ENCODE assay signal across 15 mouse cellular contexts in genomic region chr12:31709665-31710064, GRCm38 (mm10). TPM values are rescaled to one million over a fixed set of nuclear protein-coding genes. Genes with fewer than 3 reads are reported as not detected.
DNase-seq lines count a peak whose midpoint lies in the region; ATAC-seq and TF ChIP-seq lines count a peak whose summit lies in the region.
"Had no signal": no experiment of that assay in that cellular context is flagged by ENCODE, and none has a peak within 500 bp of the region (broad histone marks: within the 10 kb centered on the region; RNA-seq: fewer than 3 reads in every experiment).

No protein-coding gene starts in this region.

- H3K27me3 ChIP-seq in heart, embryonic 12.5 days (replicated peaks) = no peaks in the 10 kb centered on the region
- H3K27me3 ChIP-seq in hindbrain, embryonic 14.5 days (ENCODE audit: control insufficient read depth, insufficient read depth, low read length) = no peaks in the 10 kb centered on the region
- no peaks in the 10 kb centered on the region for H3K27me3 ChIP-seq in midbrain, embryonic 15.5 days (replicated peaks)
- H3K27me3 ChIP-seq in embryonic facial prominence, embryonic 10.5 days (replicated peaks; ENCODE audit: low read depth, poor library complexity, severe bottlenecking) = no peaks in the 10 kb centered on the region
- H3K27me3 ChIP-seq: embryonic facial prominence, embryonic 15.5 days; forebrain, embryonic 12.5 days had no signal

- no peaks in the 10 kb centered on the region for H3K9me3 ChIP-seq in heart, embryonic 12.5 days (replicated peaks)
- H3K9me3 ChIP-seq in hindbrain, embryonic 14.5 days (ENCODE audit: control insufficient read depth, low read length) = no peaks in the 10 kb centered on the region
- H3K9me3 ChIP-seq in midbrain, embryonic 15.5 days = no peaks in the 10 kb centered on the region
- H3K9me3 ChIP-seq in embryonic facial prominence, embryonic 10.5 days = no peaks in the 10 kb centered on the region
- H3K9me3 ChIP-seq: embryonic facial prominence, embryonic 15.5 days; forebrain, embryonic 12.5 days had no signal

- no peak overlapping the region for H3K9ac ChIP-seq in heart, embryonic 12.5 days
- H3K9ac ChIP-seq in hindbrain, embryonic 14.5 days = no peak overlapping the region
- H3K9ac ChIP-seq in midbrain, embryonic 15.5 days = no peak overlapping the region
- H3K9ac ChIP-seq: embryonic facial prominence, embryonic 15.5 days; forebrain, embryonic 12.5 days had no signal

- WGBS in heart, embryonic 12.5 days = 69% methylated on average over 6 of the region's 6 CpGs
- WGBS in hindbrain, embryonic 14.5 days = 64% methylated on average over 6 of the region's 6 CpGs
- 62% methylated on average over 6 of the region's 6 CpGs for WGBS in midbrain, embryonic 15.5 days
- 90% methylated on average over 6 of the region's 6 CpGs for WGBS in embryonic facial prominence, embryonic 10.5 days

- no peak for DNase-seq in heart, adult 8-10 months (ENCODE audit: low spot score)
- DNase-seq in layer of hippocampus, adult 2 months (ENCODE audit: low spot score in 2 of 2) = no peak
- DNase-seq in layer of hippocampus, postnatal 10 days (ENCODE audit: low spot score in 2 of 2) = no peak
- no peak for DNase-seq in hindbrain, embryonic 14.5 days (ENCODE audit: low spot score)
- DNase-seq in embryonic facial prominence, embryonic 10.5 days (ENCODE audit: low spot score) = no peak
- DNase-seq: cerebellum, adult 11-12 months; kidney, adult 2 months; kidney, postnatal 4 days; retina, postnatal 1 day; thymus, adult 2 months had no signal

- H3K4me3 ChIP-seq in heart, embryonic 12.5 days = 0 out of 2 replicates have a peak overlapping the region, but pooled peaks have one; percentile 2
- H3K4me3 ChIP-seq in layer of hippocampus, adult 2 months = peak overlapping the region; percentile 57
- H3K4me3 ChIP-seq in hindbrain, embryonic 14.5 days (replicated peaks; ENCODE audit: low read length) = peak overlapping the region; percentile 27
- H3K4me3 ChIP-seq in midbrain, embryonic 15.5 days = peak overlapping the region; percentile 13
- H3K4me3 ChIP-seq in embryonic facial prominence, embryonic 10.5 days = no peak overlapping the region
- H3K4me3 ChIP-seq: embryonic facial prominence, embryonic 15.5 days; forebrain, embryonic 12.5 days had no signal

- peaks cover 3% of the 10 kb centered on the region; the same call in 1 of the 2 replicates for H3K4me1 ChIP-seq in heart, embryonic 12.5 days (replicated peaks)
- H3K4me1 ChIP-seq in hindbrain, embryonic 14.5 days (replicated peaks; ENCODE audit: control insufficient read depth, insufficient read depth, low read length) = peaks cover 21% of the 10 kb centered on the region; the same call in 1 of the 2 replicates
- H3K4me1 ChIP-seq in midbrain, embryonic 15.5 days = peaks cover 20% of the 10 kb centered on the region
- peaks cover 6% of the 10 kb centered on the region for H3K4me1 ChIP-seq in embryonic facial prominence, embryonic 10.5 days

- H3K4me2 ChIP-seq in heart, embryonic 12.5 days = peak overlapping the region; percentile 37
- H3K4me2 ChIP-seq in hindbrain, embryonic 14.5 days (replicated peaks) = peak overlapping the region; percentile 65
- H3K4me2 ChIP-seq in midbrain, embryonic 15.5 days = peak overlapping the region; percentile 48
- H3K4me2 ChIP-seq: embryonic facial prominence, embryonic 15.5 days had no signal

- peaks cover 10% of the 10 kb centered on the region; the same call in 1 of the 2 replicates for H3K36me3 ChIP-seq in heart, embryonic 12.5 days
- H3K36me3 ChIP-seq in hindbrain, embryonic 14.5 days (replicated peaks; ENCODE audit: control insufficient read depth, insufficient read depth) = peaks cover 10% of the 10 kb centered on the region; the same call in 1 of the 2 replicates
- H3K36me3 ChIP-seq in midbrain, embryonic 15.5 days (replicated peaks) = no peaks in the 10 kb centered on the region
- H3K36me3 ChIP-seq in embryonic facial prominence, embryonic 10.5 days (replicated peaks) = no peaks in the 10 kb centered on the region
- H3K36me3 ChIP-seq: embryonic facial prominence, embryonic 15.5 days; forebrain, embryonic 12.5 days had no signal

- peak overlapping the region; percentile 5; the same call in 1 of the 2 replicates for H3K27ac ChIP-seq in heart, embryonic 12.5 days (ENCODE audit: poor library complexity, severe bottlenecking)
- peak overlapping the region; percentile 99 for H3K27ac ChIP-seq in layer of hippocampus, adult 2 months
- H3K27ac ChIP-seq in hindbrain, embryonic 14.5 days = no peak overlapping the region
- H3K27ac ChIP-seq in midbrain, embryonic 15.5 days = no peak overlapping the region
- H3K27ac ChIP-seq in embryonic facial prominence, embryonic 10.5 days (replicated peaks) = no peak overlapping the region
- H3K27ac ChIP-seq: embryonic facial prominence, embryonic 15.5 days; forebrain, embryonic 12.5 days had no signal

- ATAC-seq in heart, embryonic 12.5 days (ENCODE audit: insufficient number of reproducible peaks, low FRiP score) = no peak
- ATAC-seq in hindbrain, embryonic 14.5 days (ENCODE audit: low FRiP score) = no peak
- no peak for ATAC-seq in midbrain, embryonic 15.5 days (replicated peaks)

- TF ChIP-seq CTCF in layer of hippocampus, adult 2 months (conservative IDR thresholded peaks at IDR 0.05) = no peak

RNA-seq across cellular contexts. Expression of gene Gpr22, which starts 4.1 kb away (rescaled TPM):
- polyA plus RNA-seq in heart, embryonic 12.5 days (2016; fragmentation: Nextera tagmentation; extraction: Ambion mirVana) = 14.2 and 17.5 TPM in 2 replicates
- 10 to 100 TPM; 20.5 to 30.8 (median 28.3) TPM for total RNA-seq in heart, adult 8-10 months (2022)
- total RNA-seq in layer of hippocampus, adult 2 months (2021) = 10 to 100 TPM; 81.4 to 87.3 TPM
- total RNA-seq in layer of hippocampus, postnatal 10 days (2021) = 10 to 100 TPM; 50.5 to 59.9 TPM
- polyA plus RNA-seq in hindbrain, embryonic 14.5 days (2014; fragmentation: Nextera tagmentation; extraction: Ambion mirVana) = 19.7 and 21.1 TPM in 2 replicates
- polyA plus RNA-seq in midbrain, embryonic 15.5 days (2015; fragmentation: Nextera tagmentation; extraction: Ambion mirVana) = 19.2 and 22.4 TPM in 2 replicates
- polyA plus RNA-seq in embryonic facial prominence, embryonic 10.5 days (2016; fragmentation: Nextera tagmentation; extraction: Ambion mirVana) = 0.69 and 0.93 TPM in 2 replicates
- total RNA-seq: neutrophil, adult 5-6 weeks had no signal

RNA-seq across cellular contexts. Expression of gene Cog5, which starts 55.0 kb away (rescaled TPM):
- polyA plus RNA-seq in heart, embryonic 12.5 days (2016; fragmentation: Nextera tagmentation; extraction: Ambion mirVana) = 33.5 and 34.2 TPM in 2 replicates
- total RNA-seq in heart, adult 8-10 months (2022) = 10 to 100 TPM; 56.3 to 63.2 (median 59.0) TPM
- 10 to 100 TPM; 59.6 to 63.8 TPM for total RNA-seq in layer of hippocampus, adult 2 months (2021)
- 10 to 100 TPM; 64.4 to 64.6 TPM for total RNA-seq in layer of hippocampus, postnatal 10 days (2021)
- polyA plus RNA-seq in hindbrain, embryonic 14.5 days (2014; fragmentation: Nextera tagmentation; extraction: Ambion mirVana) = 34.3 and 38.0 TPM in 2 replicates
- polyA plus RNA-seq in midbrain, embryonic 15.5 days (2015; fragmentation: Nextera tagmentation; extraction: Ambion mirVana) = 26.1 and 28.4 TPM in 2 replicates
- polyA plus RNA-seq in embryonic facial prominence, embryonic 10.5 days (2016; fragmentation: Nextera tagmentation; extraction: Ambion mirVana) = 29.0 and 31.1 TPM in 2 replicates

RNA-seq across cellular contexts. Expression of gene Dus4l, which starts 55.0 kb away (rescaled TPM):
- polyA plus RNA-seq in heart, embryonic 12.5 days (2016; fragmentation: Nextera tagmentation; extraction: Ambion mirVana) = 7.2 and 7.9 TPM in 2 replicates
- 1 to 10 TPM; 5.2 to 9.2 (median 7.0) TPM for total RNA-seq in heart, adult 8-10 months (2022)
- total RNA-seq in layer of hippocampus, adult 2 months (2021) = 10 to 100 TPM; 12.6 to 13.2 TPM
- 10 to 100 TPM in 1 of 2 experiments, 1 to 10 TPM in 1; 8.4 to 10.0 TPM for total RNA-seq in layer of hippocampus, postnatal 10 days (2021)
- polyA plus RNA-seq in hindbrain, embryonic 14.5 days (2014; fragmentation: Nextera tagmentation; extraction: Ambion mirVana) = 7.2 and 9.3 TPM in 2 replicates
- polyA plus RNA-seq in midbrain, embryonic 15.5 days (2015; fragmentation: Nextera tagmentation; extraction: Ambion mirVana) = 6.2 and 7.2 TPM in 2 replicates
- polyA plus RNA-seq in embryonic facial prominence, embryonic 10.5 days (2016; fragmentation: Nextera tagmentation; extraction: Ambion mirVana) = 11.9 and 12.3 TPM in 2 replicates

Comparison
In these comparisons a context has a peak if more than half of its experiments do, and no peak if none do; other contexts are left out.
1. H3K27ac ChIP-seq: peak in heart, embryonic 12.5 days (single experiment) and layer of hippocampus, adult 2 months (single experiment); none in hindbrain, embryonic 14.5 days (single experiment), midbrain, embryonic 15.5 days (single experiment) and embryonic facial prominence, embryonic 10.5 days (single experiment).
2. Peak in every context shown above with its lines, with median percentiles within 50 percentile points of each other: H3K4me2 ChIP-seq.